Mouse (Mus musculus): ENCODE data around the gene Gm14401. TPM values are rescaled to one million over a fixed set of nuclear protein-coding genes. Genes with fewer than 3 reads are reported as not detected.
"Not testable (repeated sequence)": the region's sequence is repeated elsewhere in the genome, so short reads cannot be mapped to it uniquely, and the experiment has no call there.

The Gm14401 gene
- polyA plus RNA-seq (2012; rRNA removed) (not detected in 2 replicates), polyA plus RNA-seq (2014; fragmentation: Nextera tagmentation; extraction: Ambion mirVana) (0.41 TPM in 1 of 2 replicates, not detected in the other)

GRCm38 (mm10) chr2:177073432-177074423 lies at the start of gene Gm14401:
TSS of gene Gm14401 (plus strand) at chr2:177074320.
- H3K9me3 ChIP-seq (ENCODE audit: control insufficient read depth, low read length); H3K4me3 ChIP-seq (replicated peaks; ENCODE audit: low read length); H3K27me3 ChIP-seq (ENCODE audit: control insufficient read depth, insufficient read depth, low read length); H3K27ac ChIP-seq (replicated peaks; ENCODE audit: low read depth, low read length); H3K36me3 ChIP-seq (ENCODE audit: control insufficient read depth, insufficient read depth, low read length); H3K4me1 ChIP-seq (ENCODE audit: control insufficient read depth, insufficient read depth, low read length); H3K9ac ChIP-seq (ENCODE audit: low read depth, low read length, severe bottlenecking); DNase-seq (ENCODE audit: low spot score); ATAC-seq (ENCODE audit: low FRiP score, low read depth); H3K4me2 ChIP-seq (replicated peaks; ENCODE audit: low read depth, low read length, severe bottlenecking): not testable (repeated sequence)
- WGBS = 69% methylated on average over 7 of the region's 7 CpGs

GRCm38 (mm10) chr2:177072807-177073206 lies 1.3 kb upstream of the Gm14401 start:
- not testable (repeated sequence) for H3K27me3 ChIP-seq (ENCODE audit: control insufficient read depth, insufficient read depth, low read length); H3K9ac ChIP-seq (ENCODE audit: low read depth, low read length, severe bottlenecking); H3K4me3 ChIP-seq (replicated peaks; ENCODE audit: low read length); H3K4me1 ChIP-seq (ENCODE audit: control insufficient read depth, insufficient read depth, low read length); H3K27ac ChIP-seq (replicated peaks; ENCODE audit: low read depth, low read length); H3K9me3 ChIP-seq (ENCODE audit: control insufficient read depth, low read length); DNase-seq (ENCODE audit: low spot score); H3K4me2 ChIP-seq (replicated peaks; ENCODE audit: low read depth, low read length, severe bottlenecking); H3K36me3 ChIP-seq (ENCODE audit: control insufficient read depth, insufficient read depth, low read length); ATAC-seq (ENCODE audit: low FRiP score, low read depth)
- 82% methylated on average over 1 of the region's 1 CpGs for WGBS

- not testable (repeated sequence) for H3K4me3 ChIP-seq (replicated peaks; ENCODE audit: low read length); H3K27ac ChIP-seq (replicated peaks; ENCODE audit: low read depth, low read length); H3K27me3 ChIP-seq (ENCODE audit: control insufficient read depth, insufficient read depth, low read length); DNase-seq (ENCODE audit: low spot score); H3K4me2 ChIP-seq (replicated peaks; ENCODE audit: low read depth, low read length, severe bottlenecking); ATAC-seq (ENCODE audit: low FRiP score, low read depth); H3K4me1 ChIP-seq (ENCODE audit: control insufficient read depth, insufficient read depth, low read length); H3K36me3 ChIP-seq (ENCODE audit: control insufficient read depth, insufficient read depth, low read length); H3K9ac ChIP-seq (ENCODE audit: low read depth, low read length, severe bottlenecking); H3K9me3 ChIP-seq (ENCODE audit: control insufficient read depth, low read length)
These were observed 895 bp downstream of the Gm14401 start for GRCm38 (mm10) chr2:177075015-177075414.

- DNase-seq (ENCODE audit: low spot score); H3K4me2 ChIP-seq (replicated peaks; ENCODE audit: low read depth, low read length, severe bottlenecking); H3K9me3 ChIP-seq (ENCODE audit: control insufficient read depth, low read length); H3K4me3 ChIP-seq (replicated peaks; ENCODE audit: low read length); H3K4me1 ChIP-seq (ENCODE audit: control insufficient read depth, insufficient read depth, low read length); H3K27ac ChIP-seq (replicated peaks; ENCODE audit: low read depth, low read length); H3K36me3 ChIP-seq (ENCODE audit: control insufficient read depth, insufficient read depth, low read length); ATAC-seq (ENCODE audit: low FRiP score, low read depth); H3K27me3 ChIP-seq (ENCODE audit: control insufficient read depth, insufficient read depth, low read length); H3K9ac ChIP-seq (ENCODE audit: low read depth, low read length, severe bottlenecking): not testable (repeated sequence)
- 88% methylated on average over 1 of the region's 1 CpGs for WGBS
These were observed 5.7 kb downstream of the Gm14401 start for GRCm38 (mm10) chr2:177079866-177080265.

- not testable (repeated sequence) for ATAC-seq (ENCODE audit: low FRiP score, low read depth)
- 93% methylated on average over 5 of the region's 5 CpGs for WGBS
These were observed 35.0 kb downstream of the Gm14401 start for GRCm38 (mm10) chr2:177109086-177109485.

GRCm38 (mm10) chr2:177129097-177129496 lies 55.0 kb downstream of the Gm14401 start:
- not testable (repeated sequence) for H3K4me1 ChIP-seq (ENCODE audit: control insufficient read depth, insufficient read depth, low read length); H3K27me3 ChIP-seq (ENCODE audit: control insufficient read depth, insufficient read depth, low read length); H3K9me3 ChIP-seq (ENCODE audit: control insufficient read depth, low read length); H3K9ac ChIP-seq (ENCODE audit: low read depth, low read length, severe bottlenecking); H3K4me3 ChIP-seq (replicated peaks; ENCODE audit: low read length); ATAC-seq (ENCODE audit: low FRiP score, low read depth); H3K27ac ChIP-seq (replicated peaks; ENCODE audit: low read depth, low read length); H3K4me2 ChIP-seq (replicated peaks; ENCODE audit: low read depth, low read length, severe bottlenecking); H3K36me3 ChIP-seq (ENCODE audit: control insufficient read depth, insufficient read depth, low read length); DNase-seq (ENCODE audit: low spot score)
- 29% methylated on average over 1 of the region's 1 CpGs for WGBS

More at GRCm38 (mm10) chr2:177109086-177109485, 35.0 kb downstream of the Gm14401 start:
- H3K9me3 ChIP-seq (ENCODE audit: control insufficient read depth, low read length); H3K9ac ChIP-seq (ENCODE audit: low read depth, low read length, severe bottlenecking); H3K36me3 ChIP-seq (ENCODE audit: control insufficient read depth, insufficient read depth, low read length); H3K4me2 ChIP-seq (replicated peaks; ENCODE audit: low read depth, low read length, severe bottlenecking); DNase-seq (ENCODE audit: low spot score); H3K27ac ChIP-seq (replicated peaks; ENCODE audit: low read depth, low read length); H3K27me3 ChIP-seq (ENCODE audit: control insufficient read depth, insufficient read depth, low read length); H3K4me1 ChIP-seq (ENCODE audit: control insufficient read depth, insufficient read depth, low read length); H3K4me3 ChIP-seq (replicated peaks; ENCODE audit: low read length): not testable (repeated sequence)

Other genes with a start within 250 kb of the Gm14401 start
- gene Gm14408, start 243.2 kb upstream of the Gm14401 start, polyA plus RNA-seq (2012; rRNA removed) = not detected in 2 replicates
- gene Gm14408, start 243.2 kb upstream of the Gm14401 start, polyA plus RNA-seq (2014; fragmentation: Nextera tagmentation; extraction: Ambion mirVana) = not detected in 2 replicates
- gene Gm14296, start 146.5 kb upstream of the Gm14401 start, polyA plus RNA-seq (2012; rRNA removed) = 7.0 and 11.9 TPM in 2 replicates
- 7.0 and 11.4 TPM in 2 replicates for gene Gm14296, start 146.5 kb upstream of the Gm14401 start, polyA plus RNA-seq (2014; fragmentation: Nextera tagmentation; extraction: Ambion mirVana)
- 6.6 and 7.8 TPM in 2 replicates for gene Gm14419, start 73.4 kb upstream of the Gm14401 start, polyA plus RNA-seq (2012; rRNA removed)
- 10.6 and 14.6 TPM in 2 replicates for gene Gm14419, start 73.4 kb upstream of the Gm14401 start, polyA plus RNA-seq (2014; fragmentation: Nextera tagmentation; extraction: Ambion mirVana)
- gene Gm14410, start 132.1 kb downstream of the Gm14401 start, polyA plus RNA-seq (2012; rRNA removed) = 16.5 and 26.0 TPM in 2 replicates
- gene Gm14410, start 132.1 kb downstream of the Gm14401 start, polyA plus RNA-seq (2014; fragmentation: Nextera tagmentation; extraction: Ambion mirVana) = 31.3 and 32.1 TPM in 2 replicates
- gene Gm14409, start 192.7 kb downstream of the Gm14401 start, polyA plus RNA-seq (2012; rRNA removed) = not detected in 2 replicates
- not detected in 2 replicates for gene Gm14409, start 192.7 kb downstream of the Gm14401 start, polyA plus RNA-seq (2014; fragmentation: Nextera tagmentation; extraction: Ambion mirVana)
- gene Gm14412, start 250.0 kb downstream of the Gm14401 start, polyA plus RNA-seq (2012; rRNA removed) = 0.35 and 0.57 TPM in 2 replicates
- gene Gm14412, start 250.0 kb downstream of the Gm14401 start, polyA plus RNA-seq (2014; fragmentation: Nextera tagmentation; extraction: Ambion mirVana) = 0.28 and 0.46 TPM in 2 replicates

All from limb, embryonic 14.5 days (tissue).